Mouse (Mus musculus) kidney, embryonic 14.5 days (tissue): ENCODE data around the gene Degs2. TPM values are rescaled to one million over a fixed set of nuclear protein-coding genes. Genes with fewer than 3 reads are reported as not detected.

Source experiments
- ATAC-seq: fragments of 200-750 bp; cut with Nextera tagmentation; 2 replicates; pipeline ENCODE4 v1.8.0; 2017; ENCODE audit warnings: moderate number of reproducible peaks, mild to moderate bottlenecking, moderate TSS enrichment, moderate library complexity; ENCODE audit not compliant: low FRiP score, low TSS enrichment
- H3K27ac ChIP-seq: fragments of 300-500 bp; sonication (generic); 2 replicates; pipeline ENCODE4 v1.5.1; 2014; ENCODE audit warnings: low read depth, mild to moderate bottlenecking, low read length, moderate library complexity, mixed read lengths
- H3K27me3 ChIP-seq: fragments of 300-500 bp; sonication (generic); 2 replicates; pipeline ENCODE4 v1.6.1; 2014; ENCODE audit warnings: mild to moderate bottlenecking, low read length; ENCODE audit not compliant: control insufficient read depth, insufficient read depth
- H3K36me3 ChIP-seq: fragments of 300-500 bp; sonication (generic); 2 replicates; pipeline ENCODE4 v1.6.1; 2014; ENCODE audit warnings: low read length, mixed read lengths; ENCODE audit not compliant: control insufficient read depth, insufficient read depth
- H3K4me1 ChIP-seq: fragments of 300-500 bp; sonication (generic); 2 replicates; pipeline ENCODE4 v1.6.1; 2014; ENCODE audit warnings: low read length, mixed read lengths; ENCODE audit not compliant: control insufficient read depth, insufficient read depth
- H3K4me2 ChIP-seq: fragments of 300-500 bp; sonication (generic); replicated peaks from 2 replicates; pipeline ENCODE4 v1.6.1; 2014; ENCODE audit warnings: low read depth, mild to moderate bottlenecking, low read length
- H3K4me3 ChIP-seq: fragments of 300-500 bp; sonication (generic); 2 replicates; pipeline ENCODE4 v1.5.1; 2014; ENCODE audit warnings: mild to moderate bottlenecking, low read length
- H3K9ac ChIP-seq: fragments of 300-500 bp; sonication (generic); 2 replicates; pipeline ENCODE4 v1.6.1; 2014; ENCODE audit warnings: low read depth, mild to moderate bottlenecking, low read length, moderate library complexity
- H3K9me3 ChIP-seq: fragments of 300-500 bp; sonication (generic); 2 replicates; pipeline ENCODE4 v1.6.1; 2016; ENCODE audit warnings: low read length; ENCODE audit not compliant: control insufficient read depth
- WGBS: fragments of 180-500 bp; shearing (Covaris S2); extraction: QIAGEN DNeasy Blood & Tissue Kit; methylation state at CpG from one replicate; pipeline ENCODE4 v1.1.7; 2014; 5-methylcytosine and 5-hydroxymethylcytosine counted together
- polyA plus RNA-seq: library from polyadenylated mRNA; unstranded; fragments of >200 nt; fragmentation: Nextera tagmentation; extraction: Ambion mirVana; gene quantifications from 2 replicates; pipeline ENCODE4 v1.2.1, GENCODE M21; 2014

Degs2 gene
- polyA plus RNA-seq, 1 experiment from 2014 or later, result 7.3 TPM

DNA sequence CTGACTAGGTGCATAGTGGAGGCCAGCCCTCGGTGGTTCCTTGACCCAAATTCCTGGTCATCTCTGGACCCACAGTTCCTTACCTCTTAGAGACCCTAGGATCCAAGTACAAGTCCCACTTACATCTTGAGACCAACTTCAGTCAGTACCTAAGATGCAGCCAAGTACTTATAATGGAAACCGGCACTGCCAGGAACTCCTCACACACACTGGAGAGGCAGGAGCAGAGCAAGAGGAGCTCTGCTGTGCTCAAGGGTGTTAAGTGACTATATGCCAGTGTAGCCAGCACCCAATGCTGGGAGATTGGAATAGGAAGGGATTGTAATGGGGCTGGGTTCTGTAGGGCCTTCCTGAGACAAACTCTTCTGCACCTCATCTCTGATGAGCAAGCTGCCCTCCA lies 27.2 kb downstream of the Degs2 start:
- Histone ChIP-seq H3K27me3 (no peaks in the 10 kb centered on the region), H3K36me3 (peaks cover 50% of the 10 kb centered on the region), H3K4me3 (no peak overlapping the region), H3K9me3 (no peaks in the 10 kb centered on the region), H3K4me1 (no peaks in the 10 kb centered on the region), H3K27ac (peak overlapping the region; percentile 62; the same call in 1 of the 2 replicates), H3K9ac (no peak overlapping the region), H3K4me2 (no peak overlapping the region)
- no peak for ATAC-seq
- WGBS, result 89% methylated on average over 2 of the region's 2 CpGs

GRCm38 (mm10) chr12:108674502-108674901 lies 27.6 kb downstream of the Degs2 start:
- no peak overlapping the region for H3K4me3 ChIP-seq
- ATAC-seq, result no peak
- no peaks in the 10 kb centered on the region for H3K4me1 ChIP-seq
- H3K4me2 ChIP-seq, result no peak overlapping the region
- no peak overlapping the region for H3K9ac ChIP-seq
- H3K27ac ChIP-seq, result peak overlapping the region; percentile 62; the same call in 1 of the 2 replicates
- peaks cover 49% of the 10 kb centered on the region for H3K36me3 ChIP-seq
- H3K9me3 ChIP-seq, result no peaks in the 10 kb centered on the region
- no peaks in the 10 kb centered on the region for H3K27me3 ChIP-seq
- 80% methylated on average over 4 of the region's 4 CpGs for WGBS

DNA sequence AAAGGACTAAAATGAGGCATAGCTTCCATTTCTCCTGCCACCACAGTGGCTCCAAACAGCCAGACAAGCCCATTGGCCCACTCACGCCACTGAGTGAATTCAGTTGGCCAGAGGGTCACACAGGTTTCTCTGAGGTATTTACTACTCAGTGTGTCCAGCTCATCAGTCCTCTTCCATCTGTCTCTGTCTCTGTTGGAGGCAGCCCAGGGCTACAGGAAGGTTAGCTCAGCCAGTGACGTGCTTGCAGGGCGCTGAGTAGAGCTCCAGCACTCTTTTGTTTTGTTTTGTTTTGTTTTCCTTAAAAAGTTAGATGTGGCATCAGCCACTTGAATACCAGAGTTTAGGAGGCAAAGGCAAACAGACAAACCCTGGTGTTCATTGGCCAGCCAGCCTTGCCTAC lies 28.6 kb downstream of the Degs2 start:
- no peak for ATAC-seq
- no peaks in the 10 kb centered on the region for H3K9me3 ChIP-seq
- H3K27ac ChIP-seq, result no peak overlapping the region
- peaks cover 40% of the 10 kb centered on the region for H3K36me3 ChIP-seq
- no peaks in the 10 kb centered on the region for H3K27me3 ChIP-seq
- no peak overlapping the region for H3K4me3 ChIP-seq
- no peak overlapping the region for H3K9ac ChIP-seq
- WGBS, result 89% methylated on average over 3 of the region's 3 CpGs
- H3K4me1 ChIP-seq, result no peaks in the 10 kb centered on the region
- H3K4me2 ChIP-seq, result no peak overlapping the region

- 84% methylated on average over 4 of the region's 4 CpGs for WGBS
- Histone ChIP-seq H3K36me3 (peaks cover 42% of the 10 kb centered on the region; the same call in 1 of the 2 replicates), H3K4me1 (no peaks in the 10 kb centered on the region), H3K4me2 (no peak overlapping the region), H3K27me3 (no peaks in the 10 kb centered on the region), H3K9ac (no peak overlapping the region), H3K27ac (no peak overlapping the region), H3K4me3 (no peak overlapping the region), H3K9me3 (no peaks in the 10 kb centered on the region)
- no peak for ATAC-seq
Observed at GRCm38 (mm10) chr12:108672908-108673307, 29.2 kb downstream of the Degs2 start.

- H3K4me3 ChIP-seq, result no peak overlapping the region
- H3K27me3 ChIP-seq, result no peaks in the 10 kb centered on the region
- 78% methylated on average over 2 of the region's 2 CpGs for WGBS
- no peaks in the 10 kb centered on the region for H3K9me3 ChIP-seq
- H3K4me2 ChIP-seq, result no peak overlapping the region
- H3K36me3 ChIP-seq, result peaks cover 34% of the 10 kb centered on the region; the same call in 1 of the 2 replicates
- no peak for ATAC-seq
- H3K4me1 ChIP-seq, result no peaks in the 10 kb centered on the region
- no peak overlapping the region for H3K27ac ChIP-seq
- no peak overlapping the region for H3K9ac ChIP-seq
Observed at GRCm38 (mm10) chr12:108671541-108671940, 30.6 kb downstream of the Degs2 start.

GRCm38 (mm10) chr12:108668606-108669235 lies 33.4 kb downstream of the Degs2 start:
- Histone ChIP-seq H3K4me3 (no peak overlapping the region), H3K9me3 (no peaks in the 10 kb centered on the region), H3K4me2 (no peak overlapping the region), H3K36me3 (peaks cover 26% of the 10 kb centered on the region; the same call in 1 of the 2 replicates), H3K27ac (no peak overlapping the region), H3K27me3 (no peaks in the 10 kb centered on the region), H3K9ac (no peak overlapping the region), H3K4me1 (no peaks in the 10 kb centered on the region)
- 80% methylated on average over 8 of the region's 8 CpGs for WGBS
- ATAC-seq, result no peak

- Histone ChIP-seq H3K4me3 (no peak overlapping the region), H3K4me2 (no peak overlapping the region), H3K4me1 (peaks cover 3% of the 10 kb centered on the region; the same call in 1 of the 2 replicates), H3K9me3 (no peaks in the 10 kb centered on the region), H3K27ac (peak overlapping the region; percentile 5; the same call in 1 of the 2 replicates), H3K9ac (no peak overlapping the region), H3K36me3 (peaks cover 53% of the 10 kb centered on the region), H3K27me3 (no peaks in the 10 kb centered on the region)
- ATAC-seq, result 0 out of 2 replicates have a peak, but pooled peaks have one; percentile 62
- WGBS, result 80% methylated on average over 1 of the region's 1 CpGs
Observed at GRCm38 (mm10) chr12:108657350-108657749, 44.8 kb downstream of the Degs2 start.

DNA sequence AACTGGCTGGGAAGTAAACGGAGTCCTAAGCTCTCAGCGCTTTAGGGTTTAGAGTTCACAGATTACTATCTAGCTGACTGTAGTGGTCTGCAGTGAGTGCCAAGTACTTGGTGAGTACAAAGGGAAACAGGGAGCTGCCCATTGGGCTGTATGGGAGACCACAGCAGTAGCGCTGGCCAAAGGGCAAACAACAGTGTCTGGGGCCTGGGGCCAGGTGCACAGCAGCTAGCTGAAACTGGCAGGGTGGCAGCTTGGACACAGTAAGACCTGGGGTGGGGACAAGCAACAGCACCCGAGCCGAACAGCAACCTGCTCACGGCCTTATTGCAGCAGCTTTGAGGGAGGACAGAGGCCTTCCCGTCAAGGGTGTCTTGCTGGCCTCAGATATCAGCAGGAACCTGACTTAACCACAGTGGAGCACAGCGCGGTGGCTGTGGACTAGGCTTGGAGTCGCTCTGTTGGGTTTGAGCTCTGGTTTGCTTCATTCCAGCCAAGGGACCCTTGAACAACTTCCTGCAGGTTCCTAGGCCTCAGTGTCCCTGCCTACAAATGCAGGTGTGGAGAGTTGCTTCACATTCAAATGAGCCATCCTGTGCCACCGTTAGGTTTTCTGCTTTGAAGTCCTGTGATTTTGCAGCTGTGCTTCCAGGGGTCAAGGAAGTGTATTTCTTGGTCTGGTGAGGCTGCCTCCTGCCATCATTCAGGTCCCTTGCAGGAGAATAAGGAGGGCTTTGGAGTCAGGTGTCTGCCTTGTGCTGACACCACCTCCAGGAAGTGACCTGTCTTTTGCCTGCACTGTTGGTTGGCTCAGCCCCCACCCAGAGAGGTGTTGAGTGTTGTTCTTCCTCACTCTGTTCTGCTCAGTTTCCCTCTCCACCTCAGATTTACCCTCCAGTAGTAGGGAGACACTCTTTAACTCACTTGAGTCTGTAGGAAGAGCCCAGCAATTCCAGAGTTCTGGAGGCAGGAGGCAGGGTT lies 48.5 kb downstream of the Degs2 start:
- WGBS, result 81% methylated on average over 11 of the region's 11 CpGs
- no peak for ATAC-seq
- H3K36me3 ChIP-seq, result peaks cover 74% of the 10 kb centered on the region
- H3K4me1 ChIP-seq, result peaks cover 3% of the 10 kb centered on the region; the same call in 1 of the 2 replicates
- no peaks in the 10 kb centered on the region for H3K9me3 ChIP-seq
- no peak overlapping the region for H3K9ac ChIP-seq
- H3K4me3 ChIP-seq, result no peak overlapping the region
- H3K27ac ChIP-seq, result no peak overlapping the region
- no peaks in the 10 kb centered on the region for H3K27me3 ChIP-seq
- no peak overlapping the region for H3K4me2 ChIP-seq
